Mouse (Mus musculus) liver, embryonic 13.5 days (tissue): Measurements from ENCODE around the gene Lypd3. TPM values are rescaled to one million over a fixed set of nuclear protein-coding genes. Genes with fewer than 3 reads are reported as not detected.
A peak's percentile ranks its signal among the peaks of the same experiment; 100 is the strongest.

Experiments used
- ATAC-seq: fragments of 200-750 bp; cut with Nextera tagmentation; 2 replicates; pipeline ENCODE4 v1.8.0; 2017; ENCODE audit warnings: low read depth, mild to moderate bottlenecking, moderate number of reproducible peaks, moderate library complexity
- DNase-seq: peaks from one replicate; pipeline ENCODE4 v3.0.0; 2022
- H3K27ac ChIP-seq: fragments of 300-500 bp; sonication (generic); 2 replicates; pipeline ENCODE4 v1.5.1; 2015; ENCODE audit warnings: moderate library complexity, mild to moderate bottlenecking, inconsistent platforms
- H3K27me3 ChIP-seq: fragments of 300-500 bp; sonication (generic); 2 replicates; pipeline ENCODE4 v1.6.1; 2015; ENCODE audit warnings: mild to moderate bottlenecking, inconsistent platforms
- H3K36me3 ChIP-seq: fragments of 300-500 bp; sonication (generic); 2 replicates; pipeline ENCODE4 v1.6.1; 2015; ENCODE audit warnings: mild to moderate bottlenecking, inconsistent platforms
- H3K4me1 ChIP-seq: fragments of 300-500 bp; sonication (generic); replicated peaks from 2 replicates; pipeline ENCODE4 v1.6.1; 2015; ENCODE audit warnings: inconsistent platforms
- H3K4me2 ChIP-seq: fragments of 300-500 bp; sonication (generic); 2 replicates; pipeline ENCODE4 v1.6.1; 2015; ENCODE audit warnings: inconsistent platforms, mild to moderate bottlenecking, moderate library complexity
- H3K4me3 ChIP-seq: fragments of 300-500 bp; sonication (generic); replicated peaks from 2 replicates; pipeline ENCODE4 v1.5.1; 2015; ENCODE audit warnings: mild to moderate bottlenecking, inconsistent platforms
- H3K9ac ChIP-seq: fragments of 300-500 bp; sonication (generic); 2 replicates; pipeline ENCODE4 v1.6.1; 2015; ENCODE audit warnings: mild to moderate bottlenecking, inconsistent platforms
- H3K9me3 ChIP-seq: fragments of 300-500 bp; sonication (generic); replicated peaks from 2 replicates; pipeline ENCODE4 v1.6.1; 2016; ENCODE audit warnings: inconsistent platforms
- WGBS: fragments of 180-500 bp; shearing (Covaris S2); methylation state at CpG from one replicate; pipeline ENCODE4 v1.1.7; 2015; ENCODE audit not compliant: insufficient replicate concordance; 5-methylcytosine and 5-hydroxymethylcytosine counted together
- polyA plus RNA-seq: library from polyadenylated mRNA; unstranded; fragments of >200 nt; fragmentation: Nextera tagmentation; extraction: Ambion mirVana; gene quantifications from 2 replicates; pipeline ENCODE4 v1.2.1, GENCODE M21; 2015

Gene Lypd3
- polyA plus RNA-seq: not detected in 2 replicates

GRCm38 (mm10) chr7:24636264-24636663, at the start of gene Lypd3:
Gene Lypd3 (plus strand): TSS chr7:24636550.
- ATAC-seq (no peak), DNase-seq (no peak)
- H3K27me3 ChIP-seq: peaks cover 53% of the 10 kb centered on the region
- H3K27ac ChIP-seq: no peak within 1 kb of the TSS
- H3K9me3 ChIP-seq: no peaks in the 10 kb centered on the region
- H3K4me2 ChIP-seq: no peak within 1 kb of the TSS
- no peak within 1 kb of the TSS for H3K4me3 ChIP-seq
- WGBS: 38% methylated on average over 15 of the region's 15 CpGs
- H3K9ac ChIP-seq: no peak within 1 kb of the TSS
- peaks cover 12% of the 10 kb centered on the region for H3K4me1 ChIP-seq
- no peaks in the 10 kb centered on the region for H3K36me3 ChIP-seq

- no peaks in the 10 kb centered on the region for H3K36me3 ChIP-seq
- H3K4me3 ChIP-seq: peak overlapping the region; percentile 56
- H3K9me3 ChIP-seq: 0 out of 2 replicates have a peak, but pooled peaks cover 2% of the 10 kb centered on the region
- peak overlapping the region; percentile 76 for H3K4me2 ChIP-seq
- 8% methylated on average over 8 of the region's 8 CpGs for WGBS
- H3K27ac ChIP-seq: no peak overlapping the region
- H3K4me1 ChIP-seq: peaks cover 37% of the 10 kb centered on the region
- peaks cover 32% of the 10 kb centered on the region for H3K27me3 ChIP-seq
- peak overlapping the region; percentile 43; the same call in 1 of the 2 replicates for H3K9ac ChIP-seq
- peak; percentile 75 for ATAC-seq
- peak; percentile 38 for DNase-seq
These were observed 49.5 kb upstream of the Lypd3 start for GRCm38 (mm10) chr7:24586828-24587227.

DNA sequence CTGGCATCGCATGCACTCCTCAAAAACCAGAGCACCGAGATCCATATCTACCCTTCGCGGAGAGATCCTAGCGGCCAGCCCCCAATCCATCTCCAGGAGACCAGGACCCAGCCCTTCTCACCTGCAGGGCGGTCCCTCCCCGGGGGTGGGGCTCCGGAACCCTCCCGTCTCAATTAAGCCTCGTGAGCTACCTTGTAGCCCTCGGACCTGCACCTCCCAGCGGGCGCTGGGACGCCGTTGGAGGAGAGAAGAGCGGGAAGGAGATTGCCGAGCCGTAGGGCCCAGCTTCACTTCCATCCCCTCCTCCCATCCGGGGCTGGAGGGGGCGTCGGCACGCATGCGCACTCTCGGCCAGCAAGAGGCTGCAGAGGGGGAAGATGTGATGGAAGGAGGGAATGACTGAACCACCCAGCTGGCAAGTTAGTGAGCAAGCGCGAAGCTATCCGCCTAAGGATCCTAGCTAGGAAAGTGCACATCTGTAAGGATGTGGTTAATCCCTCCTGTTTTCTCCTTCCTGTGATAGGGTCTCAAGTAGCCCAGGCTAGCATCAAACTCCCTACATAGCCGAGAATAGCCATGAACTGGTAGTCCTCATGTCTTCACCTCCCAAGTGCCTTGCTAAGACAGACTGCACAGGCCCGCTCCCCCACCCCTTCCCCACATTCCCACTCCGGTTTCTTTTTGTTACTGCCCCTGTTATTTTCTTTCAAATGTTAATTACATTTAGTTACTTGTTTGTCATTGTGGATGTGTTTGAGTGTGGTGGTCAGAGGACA, 48.8 kb upstream of the Lypd3 start, which contains the start of the genes Ethe1 and Zfp575:
TSS of gene Ethe1 (plus strand) at position 214 of the 776 bp plus-strand sequence.
TSS of gene Zfp575 (minus strand) at position 312 of the 776 bp plus-strand sequence.
- 11% methylated on average over 30 of the region's 30 CpGs for WGBS
- ATAC-seq: peak; percentile 6; the same call in 1 of the 2 replicates
- peak within 1 kb of the TSS; percentile 76 for H3K4me2 ChIP-seq
- peaks cover 32% of the 10 kb centered on the region for H3K27me3 ChIP-seq
- peak within 1 kb of the TSS; percentile 43; the same call in 1 of the 2 replicates for H3K9ac ChIP-seq
- H3K4me1 ChIP-seq: peaks cover 44% of the 10 kb centered on the region
- H3K36me3 ChIP-seq: no peaks in the 10 kb centered on the region
- H3K27ac ChIP-seq: no peak within 1 kb of the TSS
- DNase-seq: no peak
- peak within 1 kb of the TSS; percentile 56 for H3K4me3 ChIP-seq
- H3K9me3 ChIP-seq: 0 out of 2 replicates have a peak, but pooled peaks cover 2% of the 10 kb centered on the region

DNA sequence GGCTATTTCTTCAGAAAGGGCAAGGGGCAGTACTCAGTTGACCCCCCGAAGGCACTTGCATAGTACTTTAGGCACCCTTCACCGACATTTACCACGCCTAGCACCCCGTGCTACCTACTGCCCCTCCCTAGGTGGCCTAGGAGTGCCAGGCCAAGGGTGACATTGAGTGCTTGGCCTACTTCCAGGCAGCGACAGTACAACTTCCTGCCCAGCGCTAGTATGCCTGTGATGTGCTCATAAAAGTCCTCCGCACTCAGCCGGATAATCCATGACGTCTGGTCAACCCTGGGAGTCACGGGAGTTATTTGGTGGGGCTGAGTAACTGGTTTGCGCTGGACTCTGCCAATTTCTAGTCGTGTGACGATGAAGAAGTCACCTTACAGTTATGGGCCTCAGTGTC, 48.0 kb upstream of the Lypd3 start:
- DNase-seq: no peak
- Histone ChIP-seq H3K4me1 (peaks cover 52% of the 10 kb centered on the region), H3K36me3 (no peaks in the 10 kb centered on the region), H3K9me3 (0 out of 2 replicates have a peak, but pooled peaks cover 2% of the 10 kb centered on the region), H3K4me2 (no peak overlapping the region), H3K27ac (no peak overlapping the region), H3K4me3 (no peak overlapping the region), H3K27me3 (peaks cover 32% of the 10 kb centered on the region), H3K9ac (no peak overlapping the region)
- WGBS: 75% methylated on average over 13 of the region's 13 CpGs
- ATAC-seq: no peak

DNA sequence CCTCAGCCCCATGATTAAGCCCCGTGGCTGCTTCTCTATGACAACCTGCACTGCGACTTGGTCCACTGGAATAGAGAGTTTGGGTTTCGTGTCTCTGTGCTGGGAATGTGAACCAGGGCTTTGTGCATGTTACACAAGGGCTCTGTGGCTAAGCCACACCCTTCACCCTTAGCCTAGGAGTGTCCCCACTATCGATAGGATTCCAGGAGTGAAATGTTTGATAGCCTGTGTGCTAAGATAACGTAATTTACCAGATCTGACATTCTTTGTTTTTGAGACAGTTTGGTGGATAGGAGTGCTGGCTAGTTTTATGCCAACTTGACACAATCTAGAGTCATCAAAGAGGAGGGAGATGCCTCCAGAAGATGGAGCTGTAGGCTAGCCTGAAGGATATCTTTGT, 44.6 kb upstream of the Lypd3 start:
- WGBS: 26% methylated on average over 5 of the region's 5 CpGs
- peak overlapping the region; percentile 42 for H3K4me2 ChIP-seq
- H3K9me3 ChIP-seq: no peaks in the 10 kb centered on the region
- H3K9ac ChIP-seq: peak overlapping the region; percentile 43; the same call in 1 of the 2 replicates
- peaks cover 19% of the 10 kb centered on the region for H3K27me3 ChIP-seq
- H3K27ac ChIP-seq: peak overlapping the region; percentile 51
- H3K4me3 ChIP-seq: peak overlapping the region; percentile 1; the same call in 1 of the 2 replicates
- peak; percentile 67 for ATAC-seq
- no peaks in the 10 kb centered on the region for H3K36me3 ChIP-seq
- H3K4me1 ChIP-seq: peaks cover 75% of the 10 kb centered on the region
- peak; percentile 31 for DNase-seq

DNA sequence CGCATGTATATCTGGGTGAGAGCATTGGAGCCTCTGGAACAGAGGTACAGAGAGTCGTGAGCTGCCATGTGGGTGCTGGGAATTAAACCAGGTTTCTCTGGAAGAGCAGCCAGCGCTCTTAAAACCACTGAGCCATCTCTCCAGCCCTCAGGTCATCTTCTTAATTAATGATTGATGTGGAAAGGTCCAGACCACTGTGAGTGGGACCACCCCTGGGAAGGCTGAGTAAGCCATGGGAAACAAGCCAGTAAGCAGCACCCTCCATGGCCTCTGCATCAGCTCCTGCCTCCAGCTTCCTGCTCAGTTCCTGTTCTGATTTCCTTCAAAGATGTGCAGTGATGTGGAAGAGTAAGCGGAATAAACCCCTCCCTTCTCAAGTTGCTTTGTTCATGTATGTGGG, 44.2 kb upstream of the Lypd3 start:
- Histone ChIP-seq H3K36me3 (no peaks in the 10 kb centered on the region), H3K9ac (peak overlapping the region; percentile 43; the same call in 1 of the 2 replicates), H3K27me3 (peaks cover 16% of the 10 kb centered on the region), H3K27ac (peak overlapping the region; percentile 51), H3K9me3 (no peaks in the 10 kb centered on the region), H3K4me1 (peaks cover 71% of the 10 kb centered on the region), H3K4me3 (peak overlapping the region; percentile 1; the same call in 1 of the 2 replicates), H3K4me2 (peak overlapping the region; percentile 42)
- DNase-seq (no peak), ATAC-seq (no peak)
- 48% methylated on average over 4 of the region's 4 CpGs for WGBS

DNA sequence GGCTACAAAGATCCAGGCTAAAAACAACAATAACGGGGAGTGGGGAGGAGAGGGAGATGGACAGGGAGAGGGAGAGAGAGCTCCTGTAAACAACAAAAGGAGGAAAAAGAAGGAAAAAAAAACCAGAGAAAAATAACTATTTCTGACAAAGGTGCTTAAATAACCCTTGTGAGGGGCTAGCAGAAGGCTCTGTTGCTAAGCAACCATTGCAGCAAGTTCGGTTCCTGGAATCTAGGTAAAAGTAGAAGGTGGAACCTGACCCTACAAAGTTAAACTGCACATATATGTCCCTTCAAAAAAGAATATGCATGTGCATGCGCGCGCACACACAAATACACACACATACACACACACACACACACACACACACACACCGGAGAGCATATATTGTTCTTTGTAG, 43.6 kb upstream of the Lypd3 start:
- peaks cover 10% of the 10 kb centered on the region; the same call in 1 of the 2 replicates for H3K27me3 ChIP-seq
- peak overlapping the region; percentile 95 for H3K4me2 ChIP-seq
- H3K9ac ChIP-seq: 0 out of 2 replicates have a peak overlapping the region, but pooled peaks have one; percentile 43
- H3K4me3 ChIP-seq: no peak overlapping the region
- 85% methylated on average over 6 of the region's 6 CpGs for WGBS
- H3K36me3 ChIP-seq: no peaks in the 10 kb centered on the region
- H3K4me1 ChIP-seq: peaks cover 66% of the 10 kb centered on the region
- peak overlapping the region; percentile 51; the same call in 1 of the 2 replicates for H3K27ac ChIP-seq
- DNase-seq (no peak), ATAC-seq (no peak)
- no peaks in the 10 kb centered on the region for H3K9me3 ChIP-seq

DNA sequence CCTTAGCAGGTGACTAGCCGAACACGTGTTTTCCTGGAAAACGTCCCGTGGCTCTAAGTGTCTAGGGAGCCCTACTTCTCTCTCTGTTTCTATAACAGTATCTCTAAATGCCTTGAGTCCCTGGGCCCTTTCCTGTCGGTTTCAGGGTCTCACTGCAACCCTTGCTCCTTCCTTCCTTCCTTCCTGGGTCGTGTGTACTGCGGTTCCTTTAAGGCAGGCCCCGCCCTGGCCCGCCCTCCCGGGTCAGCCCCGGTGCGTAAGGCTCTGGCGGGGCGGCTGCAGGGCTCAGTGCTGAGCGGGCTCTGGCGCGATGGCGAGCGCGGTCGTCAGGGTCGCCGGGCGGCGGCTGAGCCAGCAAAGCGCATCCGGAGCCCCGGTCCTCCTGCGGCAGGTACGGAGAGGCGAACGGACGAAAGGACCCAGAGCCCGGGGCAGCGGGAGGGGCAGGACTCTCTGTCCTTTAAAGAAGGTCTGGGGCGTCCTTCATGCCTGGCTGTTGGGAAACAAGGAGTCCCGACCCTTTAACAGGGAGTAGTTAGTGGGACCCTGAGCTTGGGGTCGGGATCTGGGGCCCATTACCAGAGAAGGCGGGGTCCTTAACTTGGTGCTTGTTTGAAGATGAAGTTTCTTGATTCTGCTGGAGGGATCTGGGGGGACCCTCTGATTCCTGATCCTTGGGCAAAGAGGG, 42.6 kb upstream of the Lypd3 start:
- H3K27ac ChIP-seq: peak overlapping the region; percentile 39; the same call in 1 of the 2 replicates
- no peaks in the 10 kb centered on the region for H3K36me3 ChIP-seq
- no peaks in the 10 kb centered on the region for H3K9me3 ChIP-seq
- WGBS: under 1% methylated on average over 39 of the region's 39 CpGs
- H3K27me3 ChIP-seq: peaks cover 10% of the 10 kb centered on the region; the same call in 1 of the 2 replicates
- H3K4me2 ChIP-seq: peak overlapping the region; percentile 95
- ATAC-seq: peak; percentile 89
- peak overlapping the region; percentile 69 for H3K4me3 ChIP-seq
- peaks cover 68% of the 10 kb centered on the region for H3K4me1 ChIP-seq
- DNase-seq: peak; percentile 63
- H3K9ac ChIP-seq: peak overlapping the region; percentile 77

GRCm38 (mm10) chr7:24594309-24594803, 42.0 kb upstream of the Lypd3 start:
- 13% methylated on average over 13 of the region's 13 CpGs for WGBS
- no peak for DNase-seq
- peaks cover 68% of the 10 kb centered on the region for H3K4me1 ChIP-seq

DNA sequence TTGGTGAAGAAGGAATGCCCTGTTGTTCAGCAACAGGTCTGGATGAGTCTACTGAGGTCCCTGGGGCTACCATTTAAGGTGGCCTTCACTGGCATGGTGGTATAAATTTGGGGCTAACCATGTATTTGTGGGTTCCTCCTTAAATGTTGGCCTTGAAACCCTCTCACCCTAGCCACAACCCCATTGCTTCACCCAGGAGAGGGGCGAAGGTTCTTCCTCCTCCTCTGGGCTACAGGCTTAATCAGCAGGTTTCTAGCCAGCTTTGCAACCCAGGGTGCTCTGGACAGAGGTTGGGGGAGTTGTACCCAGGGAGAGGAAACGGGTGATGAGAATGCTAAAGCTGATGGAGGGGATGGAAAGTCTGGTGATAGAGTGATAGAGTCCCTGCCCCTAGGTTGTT, 40.9 kb upstream of the Lypd3 start:
- ATAC-seq: no peak
- Histone ChIP-seq H3K27ac (no peak overlapping the region), H3K4me3 (no peak overlapping the region), H3K9ac (no peak overlapping the region), H3K36me3 (no peaks in the 10 kb centered on the region), H3K9me3 (no peaks in the 10 kb centered on the region), H3K4me1 (peaks cover 59% of the 10 kb centered on the region), H3K4me2 (peak overlapping the region; percentile 95; the same call in 1 of the 2 replicates), H3K27me3 (peaks cover 10% of the 10 kb centered on the region; the same call in 1 of the 2 replicates)
- DNase-seq: no peak
- WGBS: 43% methylated on average over 2 of the region's 2 CpGs

More at GRCm38 (mm10) chr7:24594309-24594803, 42.0 kb upstream of the Lypd3 start:
- Histone ChIP-seq H3K4me3 (peak overlapping the region; percentile 69), H3K9me3 (no peaks in the 10 kb centered on the region), H3K9ac (peak overlapping the region; percentile 77), H3K27me3 (peaks cover 10% of the 10 kb centered on the region; the same call in 1 of the 2 replicates), H3K27ac (no peak overlapping the region), H3K4me2 (peak overlapping the region; percentile 95), H3K36me3 (no peaks in the 10 kb centered on the region)
- ATAC-seq: no peak

GRCm38 (mm10) chr7:24598121-24598520, 38.2 kb upstream of the Lypd3 start:
- peaks cover 41% of the 10 kb centered on the region for H3K4me1 ChIP-seq
- DNase-seq (no peak), ATAC-seq (no peak)
- peaks cover 10% of the 10 kb centered on the region; the same call in 1 of the 2 replicates for H3K27me3 ChIP-seq
- no peak overlapping the region for H3K9ac ChIP-seq
- no peak overlapping the region for H3K4me2 ChIP-seq
- H3K36me3 ChIP-seq: no peaks in the 10 kb centered on the region
- 49% methylated on average over 4 of the region's 4 CpGs for WGBS
- no peak overlapping the region for H3K4me3 ChIP-seq
- no peak overlapping the region for H3K27ac ChIP-seq
- no peaks in the 10 kb centered on the region for H3K9me3 ChIP-seq
